Comparison of ENCODE assay signal across 7 mouse cellular contexts in the genomic region with DNA sequence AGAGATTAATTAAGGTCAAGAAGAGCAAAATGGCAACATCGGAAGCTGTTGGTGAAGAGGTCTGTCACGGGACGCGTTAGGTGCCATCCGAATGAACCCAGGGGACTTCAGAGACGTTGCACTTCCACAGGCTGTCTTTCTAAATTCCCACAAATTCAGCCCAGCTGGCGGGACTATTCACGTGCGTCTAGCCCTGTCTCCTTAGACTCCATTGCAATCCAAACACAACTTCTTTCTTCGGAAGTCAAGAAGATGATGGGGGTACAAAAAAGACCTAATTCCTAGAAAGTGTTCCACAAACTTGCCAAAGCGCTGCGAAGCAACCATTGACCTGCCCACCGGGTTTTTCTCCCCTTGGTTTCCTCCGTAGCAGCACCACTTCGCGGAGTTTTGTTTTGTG. TPM values are rescaled to one million over a fixed set of nuclear protein-coding genes. Genes with fewer than 3 reads are reported as not detected.
DNase-seq lines count a peak whose midpoint lies in the region; ATAC-seq and TF ChIP-seq lines count a peak whose summit lies in the region.

No protein-coding gene starts in this region.

- no peak for TF ChIP-seq POLR2A in embryonic fibroblast, embryonic 13.5 days (IDR thresholded peaks at IDR 0.05; ENCODE audit: low read depth, low read length)

- no peaks in the 10 kb centered on the region for H3K4me1 ChIP-seq in embryonic fibroblast, embryonic 13.5 days (ENCODE audit: control insufficient read depth, insufficient read depth, low read length)
- H3K4me1 ChIP-seq in limb, embryonic 11.5 days (ENCODE audit: control insufficient read depth, insufficient read depth, low read length), result no peaks in the 10 kb centered on the region
- peaks cover 25% of the 10 kb centered on the region for H3K4me1 ChIP-seq in neural tube, embryonic 13.5 days (replicated peaks)

- peak overlapping the region; percentile 68 for H3K27ac ChIP-seq in left cerebral cortex, adult 2 months
- H3K27ac ChIP-seq in embryonic fibroblast, embryonic 13.5 days (ENCODE audit: insufficient read depth, low read length), result no peak overlapping the region
- H3K27ac ChIP-seq in limb, embryonic 11.5 days (replicated peaks; ENCODE audit: low read depth, low read length), result peak overlapping the region; percentile 96
- H3K27ac ChIP-seq in neural tube, embryonic 13.5 days (replicated peaks), result peak overlapping the region; percentile 94

- H3K4me2 ChIP-seq in limb, embryonic 11.5 days (ENCODE audit: low read depth, severe bottlenecking), result peak overlapping the region; percentile 83
- peak overlapping the region; percentile 83 for H3K4me2 ChIP-seq in neural tube, embryonic 13.5 days

- intact Hi-C loops in left cerebral cortex, adult 2 months (cut with DNase I), result loop anchor here (5.0 to 10.0 kb wide), 4 partner anchors 179 to 1044 kb away; no protein-coding TSS in a partner anchor

- H3K36me3 ChIP-seq in limb, embryonic 11.5 days (ENCODE audit: control insufficient read depth, insufficient read depth, low read length), result no peaks in the 10 kb centered on the region
- H3K36me3 ChIP-seq in neural tube, embryonic 13.5 days, result no peaks in the 10 kb centered on the region

- TF ChIP-seq CTCF in left cerebral cortex, adult 2 months (IDR thresholded peaks at IDR 0.05), result no peak
- no peak for TF ChIP-seq CTCF in embryonic fibroblast, embryonic 13.5 days (IDR thresholded peaks at IDR 0.05; ENCODE audit: borderline replicate concordance, insufficient read depth, low read length)

- peak overlapping the region; percentile 75 for H3K4me3 ChIP-seq in left cerebral cortex, adult 2 months
- peak overlapping the region; percentile 66 for H3K4me3 ChIP-seq in embryonic fibroblast, embryonic 13.5 days (ENCODE audit: insufficient read depth, low read length)
- peak overlapping the region; percentile 68 for H3K4me3 ChIP-seq in limb, embryonic 11.5 days (ENCODE audit: low read depth, low read length)
- peak overlapping the region; percentile 60 for H3K4me3 ChIP-seq in neural tube, embryonic 13.5 days

- ATAC-seq in limb, embryonic 11.5 days (ENCODE audit: insufficient number of reproducible peaks, low FRiP score, low TSS enrichment, low read depth), result no peak
- no peak for ATAC-seq in neural tube, embryonic 13.5 days (ENCODE audit: low read depth)

- DNase-seq in left cerebral cortex, adult 2 months (ENCODE audit: extremely low spot score in 1 of 2, low spot score in 2 of 2), result no peak
- DNase-seq in left cerebral cortex, adult 11 months (ENCODE audit: low spot score), result no peak
- DNase-seq in limb, embryonic 11.5 days (ENCODE audit: low spot score), result no peak
- DNase-seq in MN1 (ENCODE audit: low spot score), result no peak
- DNase-seq in spleen, postnatal 14 days (ENCODE audit: low spot score in 2 of 2), result no peak

- under 1% methylated on average over 16 of the region's 16 CpGs for WGBS in limb, embryonic 11.5 days
- under 1% methylated on average over 16 of the region's 16 CpGs for WGBS in neural tube, embryonic 13.5 days

- peak overlapping the region; percentile 81 for H3K9ac ChIP-seq in limb, embryonic 11.5 days (ENCODE audit: low read length)
- peak overlapping the region; percentile 79 for H3K9ac ChIP-seq in neural tube, embryonic 13.5 days

- no peaks in the 10 kb centered on the region for H3K27me3 ChIP-seq in limb, embryonic 11.5 days (ENCODE audit: control insufficient read depth, insufficient read depth, low read length)
- no peaks in the 10 kb centered on the region for H3K27me3 ChIP-seq in neural tube, embryonic 13.5 days

- H3K9me3 ChIP-seq in limb, embryonic 11.5 days (ENCODE audit: control insufficient read depth, low read length), result no peaks in the 10 kb centered on the region
- H3K9me3 ChIP-seq in neural tube, embryonic 13.5 days, result no peaks in the 10 kb centered on the region

RNA-seq across cellular contexts. Expression of gene Robo2, which starts 0.6 kb away (rescaled TPM):
- 100 to 1,000 TPM; 138 to 146 TPM for total RNA-seq in left cerebral cortex, adult 2 months (2021)
- polyA plus RNA-seq in embryonic fibroblast, embryonic 13.5 days (2011; ENCODE audit: insufficient read length, low read depth, missing spikeins), result 11.6 and 24.1 TPM in 2 replicates
- 102 and 113 TPM in 2 replicates for polyA plus RNA-seq in limb, embryonic 11.5 days (2014; fragmentation: Nextera tagmentation; extraction: Ambion mirVana)
- polyA plus RNA-seq in neural tube, embryonic 13.5 days (2015; fragmentation: Nextera tagmentation; extraction: Ambion mirVana), result 83.9 and 90.4 TPM in 2 replicates
